Mouse (Mus musculus): ENCODE measurements around the gene Ank2.

DNA sequence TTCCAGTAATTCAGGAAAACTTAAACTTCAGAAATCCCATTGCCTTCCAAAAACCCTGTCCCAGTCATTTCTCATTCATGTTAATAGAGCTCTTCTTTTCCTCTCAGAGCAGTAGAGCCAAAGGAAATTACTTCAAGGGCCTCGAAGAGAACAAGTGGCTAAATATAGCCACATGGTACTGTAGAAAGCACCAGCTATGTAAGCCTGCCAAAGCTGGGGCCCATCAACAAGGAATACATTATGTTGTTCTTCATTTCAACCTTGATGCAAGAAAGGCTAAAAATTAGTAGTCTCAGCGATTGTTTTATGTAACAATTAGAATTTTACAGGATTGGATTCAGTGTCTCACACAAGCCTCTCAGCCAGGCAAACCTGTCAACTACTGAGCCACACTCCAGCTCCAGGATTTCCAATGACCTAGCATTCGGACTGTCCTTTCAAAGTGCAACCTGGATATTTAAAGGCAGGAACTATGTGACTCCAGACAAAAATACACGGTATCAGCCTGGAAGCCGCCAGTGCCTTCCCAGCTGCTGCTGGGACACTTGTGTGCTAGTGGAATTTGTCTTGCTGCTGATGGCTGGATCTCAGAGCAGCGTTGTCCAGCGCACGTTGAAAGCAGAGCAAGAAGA lies 26.2 kb upstream of the Ank2 start:
- TF ChIP-seq CTCF (IDR thresholded peaks at IDR 0.05; ENCODE audit: extremely low read depth, insufficient read length, insufficient replicate concordance, low read depth, low read length) (no peak), POLR2A (IDR thresholded peaks at IDR 0.05; ENCODE audit: low read depth, low read length) (no peak)

All from small intestine, adult 2 months (tissue).